ENCODE assay signal across 20 mouse cellular contexts in the genomic region with DNA sequence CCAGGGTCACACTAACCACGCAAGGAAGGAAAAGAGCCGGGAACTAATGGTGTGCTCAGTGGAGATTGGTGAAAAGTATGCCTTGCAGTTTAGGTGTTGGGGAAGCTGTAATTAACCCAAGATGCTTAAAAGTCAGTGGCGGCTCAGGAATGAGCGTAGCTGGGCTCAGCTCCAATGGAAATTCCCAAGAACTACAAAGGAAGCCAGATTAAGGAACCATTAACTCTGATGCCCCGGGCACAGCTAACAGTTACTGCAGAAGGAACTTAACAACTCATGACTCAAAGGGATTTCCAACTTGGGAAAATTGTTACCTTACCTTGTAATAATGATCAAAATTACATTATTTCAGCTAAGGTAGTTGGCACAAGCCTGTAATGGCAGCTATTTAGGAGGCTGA. TPM values are rescaled to one million over a fixed set of nuclear protein-coding genes. Genes with fewer than 3 reads are reported as not detected.
A peak's percentile ranks its signal among the peaks of the same experiment; 100 is the strongest.
DNase-seq lines count a peak whose midpoint lies in the region; ATAC-seq and TF ChIP-seq lines count a peak whose summit lies in the region.
"Had no signal": no experiment of that assay in that cellular context is flagged by ENCODE, and none has a peak within 500 bp of the region (broad histone marks: within the 10 kb centered on the region; RNA-seq: fewer than 3 reads in every experiment).

No protein-coding gene starts in this region.

- no peak overlapping the region for H3K4me2 ChIP-seq in kidney, embryonic 14.5 days (replicated peaks; ENCODE audit: low read depth, low read length)
- H3K4me2 ChIP-seq: embryonic facial prominence, embryonic 15.5 days; forebrain, embryonic 12.5 days; heart, embryonic 12.5 days; neural tube, embryonic 13.5 days had no signal

- no peak overlapping the region for H3K27ac ChIP-seq in kidney, embryonic 14.5 days (ENCODE audit: low read depth, low read length)
- peak overlapping the region; percentile 75 for H3K27ac ChIP-seq in kidney, adult 2 months (ENCODE audit: insufficient read depth, low read depth, low read length)
- H3K27ac ChIP-seq: embryonic facial prominence, embryonic 15.5 days; forebrain, embryonic 12.5 days; layer of hippocampus, adult 2 months; midbrain, embryonic 10.5 days; neural tube, embryonic 13.5 days had no signal

- intact Hi-C loops in left cerebral cortex, postnatal 4 days (cut with DNase I) = no loop called here

- no peak for TF ChIP-seq CTCF in kidney, adult 2 months (conservative IDR thresholded peaks at IDR 0.05; ENCODE audit: insufficient read depth, insufficient read length, low read depth, low read length)

- no peaks in the 10 kb centered on the region for H3K36me3 ChIP-seq in kidney, embryonic 14.5 days (ENCODE audit: control insufficient read depth, insufficient read depth, low read length)
- H3K36me3 ChIP-seq in kidney, adult 2 months (ENCODE audit: control insufficient read depth, insufficient read depth, low read length) = no peaks in the 10 kb centered on the region
- H3K36me3 ChIP-seq: embryonic facial prominence, embryonic 15.5 days; forebrain, embryonic 12.5 days; heart, embryonic 12.5 days; midbrain, embryonic 10.5 days; neural tube, embryonic 13.5 days had no signal

- peaks cover 12% of the 10 kb centered on the region for H3K27me3 ChIP-seq in kidney, embryonic 14.5 days (ENCODE audit: control insufficient read depth, insufficient read depth, low read length)
- no peaks in the 10 kb centered on the region for H3K27me3 ChIP-seq in kidney, adult 2 months (replicated peaks; ENCODE audit: control insufficient read depth, insufficient read depth, low read length)
- H3K27me3 ChIP-seq: heart, embryonic 12.5 days had no signal

- no peak for TF ChIP-seq POLR2A in kidney, adult 2 months (IDR thresholded peaks at IDR 0.05; ENCODE audit: low read depth, low read length)

- no peak for ATAC-seq in kidney, embryonic 14.5 days (ENCODE audit: low FRiP score, low TSS enrichment)
- ATAC-seq: liver, postnatal 0 days had no signal

- DNase-seq in kidney, adult 11 months = peak; percentile 81
- peak; percentile 92 for DNase-seq in kidney, adult 2 months
- DNase-seq in kidney, postnatal 25 days = peak; percentile 81 to 83
- no peak for DNase-seq in left cerebral cortex, postnatal 4 days
- no peak for DNase-seq in urinary bladder, postnatal 14 days (ENCODE audit: low spot score)
- DNase-seq in yolk sac, embryonic 10.5 days (ENCODE audit: low spot score) = no peak
- DNase-seq: cerebellum, adult 9-10 months; liver; liver, postnatal 0 days; lung, postnatal 36 days; right cerebral cortex, postnatal 25 days; thymus, postnatal 25 days had no signal

- no peak overlapping the region for H3K4me3 ChIP-seq in kidney, embryonic 14.5 days (ENCODE audit: low read length)
- H3K4me3 ChIP-seq in kidney, adult 2 months (ENCODE audit: insufficient read depth, low read depth, low read length) = no peak overlapping the region
- H3K4me3 ChIP-seq: embryonic facial prominence, embryonic 15.5 days; forebrain, embryonic 12.5 days; heart, embryonic 12.5 days; layer of hippocampus, adult 2 months; midbrain, embryonic 10.5 days; neural tube, embryonic 13.5 days had no signal

- H3K9ac ChIP-seq in kidney, embryonic 14.5 days (ENCODE audit: low read depth, low read length) = no peak overlapping the region
- H3K9ac ChIP-seq: embryonic facial prominence, embryonic 15.5 days; forebrain, embryonic 12.5 days; heart, embryonic 12.5 days; liver, postnatal 0 days; neural tube, embryonic 13.5 days had no signal

- 58% methylated on average over 5 of the region's 5 CpGs for WGBS in kidney, embryonic 14.5 days
- WGBS in kidney, adult 2 months = 10% methylated on average over 5 of the region's 5 CpGs

- H3K9me3 ChIP-seq in kidney, embryonic 14.5 days (ENCODE audit: control insufficient read depth, low read length) = no peaks in the 10 kb centered on the region
- H3K9me3 ChIP-seq: embryonic facial prominence, embryonic 15.5 days; forebrain, embryonic 12.5 days; heart, embryonic 12.5 days; midbrain, embryonic 10.5 days; neural tube, embryonic 13.5 days had no signal

- 0 out of 2 replicates have a peak, but pooled peaks cover 3% of the 10 kb centered on the region for H3K4me1 ChIP-seq in kidney, embryonic 14.5 days (ENCODE audit: control insufficient read depth, insufficient read depth, low read length)
- H3K4me1 ChIP-seq in kidney, adult 2 months (ENCODE audit: control insufficient read depth, insufficient read depth, low read length) = peaks cover 32% of the 10 kb centered on the region

RNA-seq across cellular contexts. Expression of a gene that starts 5.0 kb away (rescaled TPM):
- polyA plus RNA-seq in kidney, embryonic 14.5 days (2014; fragmentation: Nextera tagmentation; extraction: Ambion mirVana) = 198 and 239 TPM in 2 replicates
- polyA plus RNA-seq in kidney, adult 2 months (2012; rRNA removed) = 421 and 474 TPM in 2 replicates
- 10 to 100 TPM; 23.8 to 34.4 TPM for total RNA-seq in left cerebral cortex, postnatal 4 days (2021)

RNA-seq across cellular contexts. Expression of a gene that starts 12.4 kb away (rescaled TPM):
- 19.3 and 27.7 TPM in 2 replicates for polyA plus RNA-seq in kidney, embryonic 14.5 days (2014; fragmentation: Nextera tagmentation; extraction: Ambion mirVana)
- 12.3 and 16.1 TPM in 2 replicates for polyA plus RNA-seq in kidney, adult 2 months (2012; rRNA removed)
- 1 to 10 TPM; 1.5 to 1.9 TPM for total RNA-seq in left cerebral cortex, postnatal 4 days (2021)
- total RNA-seq: hematopoietic stem cell, adult 5-6 weeks had no signal

RNA-seq across cellular contexts. Expression of a gene that starts 27.0 kb away (rescaled TPM):
- polyA plus RNA-seq in kidney, embryonic 14.5 days (2014; fragmentation: Nextera tagmentation; extraction: Ambion mirVana) = 4.5 and 5.5 TPM in 2 replicates
- 0.07 and 0.11 TPM in 2 replicates for polyA plus RNA-seq in kidney, adult 2 months (2012; rRNA removed)
- total RNA-seq in left cerebral cortex, postnatal 4 days (2021) = 100 to 1,000 TPM; 222 to 228 TPM

RNA-seq across cellular contexts. Expression of a gene that starts 28.4 kb away (rescaled TPM):
- polyA plus RNA-seq in kidney, embryonic 14.5 days (2014; fragmentation: Nextera tagmentation; extraction: Ambion mirVana) = 5.2 and 8.3 TPM in 2 replicates
- 4.6 and 7.2 TPM in 2 replicates for polyA plus RNA-seq in kidney, adult 2 months (2012; rRNA removed)
- total RNA-seq in left cerebral cortex, postnatal 4 days (2021) = under 1 TPM in 1 of 2 experiments, not detected in 1; 0.80 TPM

RNA-seq across cellular contexts. Expression of a gene that starts 38.6 kb away (rescaled TPM):
- 120 and 132 TPM in 2 replicates for polyA plus RNA-seq in kidney, embryonic 14.5 days (2014; fragmentation: Nextera tagmentation; extraction: Ambion mirVana)
- 179 and 207 TPM in 2 replicates for polyA plus RNA-seq in kidney, adult 2 months (2012; rRNA removed)
- total RNA-seq in left cerebral cortex, postnatal 4 days (2021) = 10 to 100 TPM; 35.9 to 38.1 TPM

Comparison
In these comparisons a context has a peak if more than half of its experiments do, and no peak if none do; other contexts are left out.
1. DNase-seq: peak in kidney, adult 11 months (single experiment), kidney, adult 2 months (single experiment) and kidney, postnatal 25 days (2 of 2); none in left cerebral cortex, postnatal 4 days (single experiment), urinary bladder, postnatal 14 days (single experiment) and yolk sac, embryonic 10.5 days (single experiment).